In the genomic region with DNA sequence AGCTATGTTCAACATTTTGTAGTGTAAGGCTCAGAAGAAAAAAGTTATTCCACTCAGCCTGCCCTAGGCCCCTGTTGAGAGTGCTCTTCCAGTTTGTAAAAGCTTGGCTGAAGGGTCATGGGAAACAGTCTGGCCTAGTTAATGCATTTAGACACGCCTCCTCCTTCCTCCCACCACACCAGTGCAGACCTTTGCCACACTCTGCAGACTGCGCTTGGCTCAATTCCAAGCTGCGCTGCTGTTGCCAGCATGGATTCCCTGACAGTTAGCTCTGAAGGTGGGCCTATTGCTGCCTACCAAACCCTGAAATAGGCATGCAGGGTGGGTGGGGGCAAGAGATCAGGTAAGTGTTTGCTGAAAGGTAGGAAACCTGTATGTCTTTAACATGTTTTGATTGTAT, we compare ENCODE assay signal across 10 mouse cellular contexts. TPM values are rescaled to one million over a fixed set of nuclear protein-coding genes. Genes with fewer than 3 reads are reported as not detected.
DNase-seq lines count a peak whose midpoint lies in the region; ATAC-seq lines count a peak whose summit lies in the region.
"Had no signal": no experiment of that assay in that cellular context is flagged by ENCODE, and none has a peak within 500 bp of the region (broad histone marks: within the 10 kb centered on the region; RNA-seq: fewer than 3 reads in every experiment).

No protein-coding gene starts in this region.

- no peaks in the 10 kb centered on the region for H3K27me3 ChIP-seq in forebrain, embryonic 14.5 days (replicated peaks; ENCODE audit: control insufficient read depth, insufficient read depth, low read length)
- no peaks in the 10 kb centered on the region for H3K27me3 ChIP-seq in forebrain, embryonic 12.5 days
- H3K27me3 ChIP-seq in midbrain, embryonic 10.5 days (ENCODE audit: low read depth, poor library complexity, severe bottlenecking) = no peaks in the 10 kb centered on the region
- H3K27me3 ChIP-seq in midbrain, embryonic 16.5 days (ENCODE audit: control insufficient read depth, insufficient read depth, low read depth, low read length) = no peaks in the 10 kb centered on the region

- H3K4me3 ChIP-seq in forebrain, embryonic 14.5 days (ENCODE audit: low read depth, low read length) = no peak overlapping the region
- no peak overlapping the region for H3K4me3 ChIP-seq in forebrain, embryonic 12.5 days (replicated peaks)
- no peak overlapping the region for H3K4me3 ChIP-seq in midbrain, embryonic 10.5 days
- no peak overlapping the region for H3K4me3 ChIP-seq in midbrain, embryonic 16.5 days (ENCODE audit: low read depth, low read length)

- H3K27ac ChIP-seq in forebrain, embryonic 14.5 days (ENCODE audit: low read depth, low read length) = no peak overlapping the region
- H3K27ac ChIP-seq in forebrain, embryonic 12.5 days = no peak overlapping the region
- H3K27ac ChIP-seq in midbrain, embryonic 10.5 days (replicated peaks) = peak overlapping the region; percentile 80
- no peak overlapping the region for H3K27ac ChIP-seq in midbrain, embryonic 16.5 days (ENCODE audit: low read length)

- no peak overlapping the region for H3K9ac ChIP-seq in forebrain, embryonic 14.5 days (ENCODE audit: low read length)
- H3K9ac ChIP-seq in forebrain, embryonic 12.5 days = no peak overlapping the region
- H3K9ac ChIP-seq in midbrain, embryonic 16.5 days (ENCODE audit: low read depth, low read length) = no peak overlapping the region

- DNase-seq in forebrain, embryonic 14.5 days (ENCODE audit: low spot score) = peak; percentile 55
- peak; percentile 22 for DNase-seq in midbrain, embryonic 10.5 days (ENCODE audit: low spot score)
- peak; percentile 48 to 62 for DNase-seq in kidney, postnatal 4 days
- DNase-seq in retina, embryonic 14.5 days (ENCODE audit: low spot score) = peak; percentile 76
- DNase-seq: gastrocnemius, postnatal 25 days; thymus, adult 18-20 months had no signal

- no peak for ATAC-seq in forebrain, embryonic 14.5 days
- no peak for ATAC-seq in forebrain, embryonic 12.5 days (ENCODE audit: low FRiP score)
- no peak for ATAC-seq in midbrain, embryonic 16.5 days
- ATAC-seq in erythroblast, adult 5-6 weeks (replicated peaks; ENCODE audit: low FRiP score, poor library complexity, severe bottlenecking) = no peak
- no peak for ATAC-seq in inflammation-experienced regulatory T-cells, adult 6 months

- no peaks in the 10 kb centered on the region for H3K36me3 ChIP-seq in forebrain, embryonic 14.5 days (ENCODE audit: control insufficient read depth, insufficient read depth, low read length)
- H3K36me3 ChIP-seq in forebrain, embryonic 12.5 days (replicated peaks) = no peaks in the 10 kb centered on the region
- H3K36me3 ChIP-seq in midbrain, embryonic 10.5 days = no peaks in the 10 kb centered on the region
- no peaks in the 10 kb centered on the region for H3K36me3 ChIP-seq in midbrain, embryonic 16.5 days (ENCODE audit: control insufficient read depth, insufficient read depth, low read length)

- no peak overlapping the region for H3K4me2 ChIP-seq in forebrain, embryonic 14.5 days (ENCODE audit: low read length)
- H3K4me2 ChIP-seq in forebrain, embryonic 12.5 days = no peak overlapping the region
- H3K4me2 ChIP-seq in midbrain, embryonic 16.5 days (ENCODE audit: low read length) = no peak overlapping the region

- H3K9me3 ChIP-seq in forebrain, embryonic 14.5 days (replicated peaks; ENCODE audit: control insufficient read depth, low read length) = no peaks in the 10 kb centered on the region
- H3K9me3 ChIP-seq in forebrain, embryonic 12.5 days = no peaks in the 10 kb centered on the region
- H3K9me3 ChIP-seq in midbrain, embryonic 10.5 days (replicated peaks) = no peaks in the 10 kb centered on the region
- no peaks in the 10 kb centered on the region for H3K9me3 ChIP-seq in midbrain, embryonic 16.5 days (replicated peaks; ENCODE audit: control insufficient read depth, low read length, poor library complexity, severe bottlenecking)

- WGBS in forebrain, embryonic 14.5 days = 45% methylated on average over 3 of the region's 3 CpGs
- 64% methylated on average over 3 of the region's 3 CpGs for WGBS in forebrain, embryonic 12.5 days
- 59% methylated on average over 3 of the region's 3 CpGs for WGBS in midbrain, embryonic 10.5 days
- WGBS in midbrain, embryonic 16.5 days = 27% methylated on average over 3 of the region's 3 CpGs

- no peaks in the 10 kb centered on the region for H3K4me1 ChIP-seq in forebrain, embryonic 14.5 days (ENCODE audit: control insufficient read depth, insufficient read depth, low read length)
- peaks cover 21% of the 10 kb centered on the region for H3K4me1 ChIP-seq in forebrain, embryonic 12.5 days
- H3K4me1 ChIP-seq in midbrain, embryonic 10.5 days = peaks cover 24% of the 10 kb centered on the region
- no peaks in the 10 kb centered on the region for H3K4me1 ChIP-seq in midbrain, embryonic 16.5 days (ENCODE audit: control insufficient read depth, insufficient read depth, low read length)

RNA-seq across cellular contexts. Expression of a gene that starts 9.3 kb away (rescaled TPM):
- 21.1 and 21.8 TPM in 2 replicates for polyA plus RNA-seq in forebrain, embryonic 14.5 days (2014; fragmentation: Nextera tagmentation; extraction: Ambion mirVana)
- 19.9 and 21.9 TPM in 2 replicates for polyA plus RNA-seq in forebrain, embryonic 12.5 days (2016; fragmentation: Nextera tagmentation; extraction: Ambion mirVana)
- polyA plus RNA-seq in midbrain, embryonic 10.5 days (2016; fragmentation: Nextera tagmentation; extraction: Ambion mirVana) = 22.4 and 24.8 TPM in 2 replicates
- 17.2 and 18.2 TPM in 2 replicates for polyA plus RNA-seq in midbrain, embryonic 16.5 days (2015; fragmentation: Nextera tagmentation; extraction: Ambion mirVana)
- total RNA-seq in erythroblast, adult 5-6 weeks (2015; ENCODE audit: low replicate concordance) = 11.1 and 36.5 TPM in 2 replicates
- 5.2 and 9.2 TPM in 2 replicates for total RNA-seq in erythroblast, adult 5-6 weeks (2017; ENCODE audit: low replicate concordance)
- 10 to 100 TPM; 29.7 to 39.8 (median 30.4) TPM for polyA plus RNA-seq in inflammation-experienced regulatory T-cells, adult 6 months (2017; shearing (Covaris generic))

Comparison
In these comparisons a context has a peak if more than half of its experiments do, and no peak if none do; other contexts are left out.
1. DNase-seq: peak in every context shown above with its lines; median percentile 76 in retina, embryonic 14.5 days; 55 in forebrain, embryonic 14.5 days; 55 in kidney, postnatal 4 days; 22 in midbrain, embryonic 10.5 days.